Mouse (Mus musculus) right cerebral cortex, postnatal 10 days (tissue): ENCODE results near the gene Pnkp.
A peak's percentile ranks its signal among the peaks of the same experiment; 100 is the strongest.

Source experiments
- DNase-seq, 2 experiments: peaks; one replicate each; pipeline ENCODE4 v3.0.0; 2021; ENCODE audit warnings: low spot score in 2 of 2

Gene Pnkp

DNA sequence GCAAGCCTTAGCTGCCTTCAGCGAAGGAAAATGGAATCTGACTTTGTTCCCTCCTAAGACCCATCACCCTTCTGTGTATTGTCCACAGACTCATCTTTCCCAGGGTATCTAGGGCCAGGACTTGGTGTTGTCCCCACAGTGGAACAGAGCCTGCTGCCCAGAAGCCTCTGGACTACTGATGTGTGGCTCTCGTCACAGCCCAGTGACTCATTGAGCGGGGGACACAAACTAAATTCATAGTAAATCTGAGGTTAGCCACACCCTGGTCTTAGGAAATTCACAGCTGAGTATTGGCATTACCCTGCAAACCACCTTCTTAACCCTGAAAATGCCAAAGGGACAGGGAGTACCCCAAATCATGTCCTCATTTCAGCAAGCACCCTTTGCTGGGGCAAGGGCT is 30.2 kb upstream of the Pnkp start:
- DNase-seq, result peak in 1 of 2 experiments; percentile 19

DNA sequence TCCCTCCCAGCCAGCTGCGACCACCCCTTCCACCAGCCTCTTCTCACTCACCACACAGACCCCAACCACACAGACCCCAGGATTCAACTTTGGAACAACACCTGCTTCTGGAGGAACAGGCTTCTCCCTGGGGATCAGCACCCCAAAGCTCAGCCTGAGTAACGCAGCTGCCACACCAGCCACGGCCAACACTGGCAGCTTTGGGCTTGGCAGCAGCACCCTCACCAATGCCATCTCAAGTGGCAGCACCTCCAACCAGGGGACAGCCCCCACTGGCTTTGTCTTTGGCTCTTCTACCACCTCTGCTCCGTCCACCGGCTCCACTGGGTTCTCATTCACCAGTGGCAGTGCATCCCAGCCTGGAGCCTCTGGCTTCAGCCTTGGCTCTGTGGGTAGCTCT is 28.2 kb upstream of the Pnkp start:
- DNase-seq, result no peak

- DNase-seq, result no peak
Observed at GRCm38 (mm10) chr7:44832763-44833162, 24.2 kb upstream of the Pnkp start.

- DNase-seq, result no peak
Observed at GRCm38 (mm10) chr7:44835373-44836015, 21.4 kb upstream of the Pnkp start.

- DNase-seq, result peak in 1 of 2 experiments; percentile 24
Observed at GRCm38 (mm10) chr7:44836016-44836404, 20.9 kb upstream of the Pnkp start.

DNA sequence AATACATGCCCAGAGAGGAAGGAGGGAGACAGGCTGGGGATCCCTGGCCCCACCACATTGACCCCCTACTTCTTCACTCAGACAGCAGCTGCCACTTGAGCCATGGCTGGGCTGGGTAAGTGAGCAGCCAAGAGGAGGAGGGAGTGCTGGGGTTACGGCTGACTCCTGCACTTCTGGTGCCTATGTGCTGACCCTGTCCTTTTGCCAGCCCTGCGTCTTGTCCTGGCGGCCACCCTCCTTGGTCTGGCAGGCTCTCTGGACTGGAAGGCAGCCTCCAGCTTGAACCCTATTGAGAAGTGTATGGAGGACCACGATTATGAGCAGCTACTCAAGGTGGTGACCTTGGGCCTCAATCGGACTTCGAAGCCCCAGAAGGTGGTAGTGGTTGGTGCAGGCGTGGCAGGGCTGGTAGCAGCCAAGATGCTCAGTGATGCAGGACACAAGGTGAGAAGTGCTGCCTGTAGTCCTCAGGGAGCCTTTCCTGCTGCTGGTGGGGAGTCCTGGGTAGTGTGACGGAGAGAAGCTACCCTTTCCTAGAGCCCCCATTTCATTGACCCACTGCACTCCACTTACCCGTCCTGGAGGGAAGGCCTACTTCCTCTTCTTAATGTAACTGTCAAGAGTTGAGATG is 20.4 kb upstream of the Pnkp start:
- DNase-seq, result peak in 1 of 2 experiments; percentile 39

GRCm38 (mm10) chr7:44838073-44838472 is 18.9 kb upstream of the Pnkp start:
- DNase-seq, result peak in 1 of 2 experiments; percentile 23

GRCm38 (mm10) chr7:44839171-44839490 is 17.8 kb upstream of the Pnkp start:
- no peak for DNase-seq

GRCm38 (mm10) chr7:44839491-44840191 is 17.3 kb upstream of the Pnkp start:
- peak; percentile 79 to 80 for DNase-seq

DNA sequence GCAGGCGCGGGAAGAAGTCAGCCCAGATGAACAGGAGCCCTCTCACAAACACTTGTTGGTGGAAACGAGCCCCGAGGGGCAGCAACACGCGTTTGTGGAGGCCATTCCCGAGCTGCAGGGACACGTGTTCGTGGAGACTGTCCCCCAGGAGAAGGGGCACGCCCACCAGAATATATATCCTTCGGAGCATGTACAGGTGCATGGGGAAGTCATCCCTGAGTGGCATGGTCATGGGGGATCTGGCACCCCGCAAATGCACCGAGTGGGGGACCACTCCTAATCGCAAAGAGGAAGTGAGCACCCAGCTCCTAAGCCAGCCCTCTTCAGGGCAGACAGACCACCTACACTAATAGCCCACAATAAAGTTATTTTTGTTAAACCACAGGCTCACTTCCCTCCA is 16.5 kb upstream of the Pnkp start:
- peak in 1 of 2 experiments; percentile 28 for DNase-seq

GRCm38 (mm10) chr7:44841825-44842463 is 15.0 kb upstream of the Pnkp start:
- no peak for DNase-seq

GRCm38 (mm10) chr7:44845006-44845405 is 11.9 kb upstream of the Pnkp start:
- no peak for DNase-seq

DNA sequence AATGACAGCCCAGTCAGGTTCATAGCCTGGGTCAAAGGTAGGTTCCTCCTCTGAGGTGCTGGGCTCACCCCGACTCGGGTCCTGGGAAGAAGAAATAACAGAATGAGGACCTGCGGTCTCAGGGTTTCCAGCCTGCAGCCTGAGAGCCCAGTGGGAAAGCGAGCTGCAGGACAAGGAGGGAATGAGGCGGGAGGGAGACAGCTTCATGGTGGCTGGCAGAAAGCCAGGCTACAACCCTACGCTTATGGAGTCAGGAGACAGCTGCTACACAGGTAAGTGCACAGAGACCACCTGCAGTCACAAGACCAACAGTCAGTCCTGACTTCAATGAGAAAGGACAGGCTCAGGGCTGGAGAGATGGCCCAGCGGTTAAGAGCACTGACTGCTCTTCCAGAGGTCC is 10.1 kb upstream of the Pnkp start:
- no peak for DNase-seq

DNA sequence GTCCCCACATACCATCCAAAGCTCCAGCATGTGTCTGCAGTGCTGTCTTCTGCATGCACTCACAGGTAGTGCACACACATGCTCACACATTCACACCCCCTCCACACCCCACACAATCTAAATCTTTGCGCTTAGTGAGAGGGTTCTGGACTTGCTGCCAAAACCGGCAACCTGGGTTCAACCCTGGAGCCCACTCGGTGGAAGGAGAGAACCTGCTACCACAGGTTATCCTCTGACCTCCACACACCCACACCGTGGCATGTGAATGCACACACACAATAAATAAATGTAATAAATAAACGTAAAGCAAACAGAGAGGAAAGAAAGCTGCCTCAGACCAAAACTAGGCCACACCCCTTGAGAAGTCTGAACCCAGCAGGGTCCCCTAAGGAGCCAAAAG is 9.2 kb upstream of the Pnkp start:
- no peak for DNase-seq

- DNase-seq, result peak; percentile 100
Observed at GRCm38 (mm10) chr7:44848561-44849415, 8.2 kb upstream of the Pnkp start, which contains the start of the genes Akt1s1 and Tbc1d17. TSS of gene Akt1s1 (plus strand) at chr7:44848991. TSS of gene Tbc1d17 (minus strand) at chr7:44849079.

GRCm38 (mm10) chr7:44849416-44850111 is 7.4 kb upstream of the Pnkp start:
- DNase-seq, result peak; percentile 95 to 96

GRCm38 (mm10) chr7:44850146-44850545 is 6.8 kb upstream of the Pnkp start:
- DNase-seq, result peak; percentile 87 to 88

GRCm38 (mm10) chr7:44850789-44851624 is 5.9 kb upstream of the Pnkp start:
- DNase-seq, result no peak

DNA sequence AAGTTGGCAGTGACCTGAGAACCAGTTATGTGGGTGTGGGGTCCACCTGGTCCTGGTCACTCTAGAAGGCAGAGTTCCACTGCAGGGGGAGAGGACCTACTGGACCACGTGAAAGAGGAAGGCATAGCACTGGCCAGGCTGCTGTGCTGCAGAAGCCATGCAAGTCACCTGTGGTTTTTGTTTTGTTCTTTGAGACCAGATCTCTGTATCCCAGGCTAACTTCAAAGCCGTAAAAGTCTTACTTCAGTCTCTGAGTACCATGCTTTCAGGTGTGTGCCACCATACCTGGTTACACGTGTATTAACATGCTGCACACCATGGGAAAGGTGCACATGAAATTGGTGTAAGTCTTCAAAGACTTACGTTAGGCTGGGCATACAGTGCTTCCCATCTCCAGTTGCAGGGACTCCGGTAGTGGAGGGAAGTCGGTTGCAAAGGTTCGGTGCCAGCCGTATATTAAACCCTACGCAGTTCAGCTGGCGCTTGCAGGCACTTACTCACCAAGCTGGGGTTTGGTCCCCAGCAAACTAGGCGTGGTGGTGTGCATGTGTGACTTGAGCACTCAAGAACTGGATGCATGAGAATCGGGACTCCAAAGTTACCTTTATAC is 5.2 kb upstream of the Pnkp start:
- DNase-seq, result no peak
